Mouse (Mus musculus): ENCODE measurements at regions not wholly inside any gene's neighbourhood (a gene's known extent, or its start where the extent isn't known, plus 50 kb on each side); places are given as distances from the start of the nearest gene placed in this dataset.

GRCm38 (mm10) chr10:126133957-126134356 lies 168.0 kb downstream of the Lrig3 start:
- TF ChIP-seq GATA1 (IDR thresholded peaks at IDR 0.05; ENCODE audit: borderline replicate concordance, low read length) (no peak), FLI1 (IDR thresholded peaks at IDR 0.05; ENCODE audit: low read length) (no peak)

Measured in megakaryocyte, embryonic 14.5 days (primary cell).